Mouse (Mus musculus) hindbrain, embryonic 14.5 days (tissue): ENCODE results near the gene Dennd1b. TPM values are rescaled to one million over a fixed set of nuclear protein-coding genes. Genes with fewer than 3 reads are reported as not detected.

ENCODE experiments used
- ATAC-seq: fragments of 200-750 bp; cut with Nextera tagmentation; 2 replicates; pipeline ENCODE4 v1.8.0; 2017; ENCODE audit warnings: moderate number of reproducible peaks, mild to moderate bottlenecking, moderate TSS enrichment, moderate library complexity; ENCODE audit not compliant: low FRiP score
- DNase-seq: peaks from one replicate; pipeline ENCODE4 v3.0.0-alpha.2; 2015; ENCODE audit warnings: low spot score
- H3K27ac ChIP-seq: fragments of 300-500 bp; sonication (generic); 2 replicates; pipeline ENCODE4 v1.5.1; 2014; ENCODE audit warnings: mild to moderate bottlenecking, moderate library complexity
- H3K27me3 ChIP-seq: fragments of 300-500 bp; sonication (generic); 2 replicates; pipeline ENCODE4 v1.6.1; 2014; ENCODE audit warnings: mild to moderate bottlenecking, low read length, mixed read lengths; ENCODE audit not compliant: control insufficient read depth, insufficient read depth
- H3K36me3 ChIP-seq: fragments of 300-500 bp; sonication (generic); replicated peaks from 2 replicates; pipeline ENCODE4 v1.6.1; 2014; ENCODE audit not compliant: control insufficient read depth, insufficient read depth
- H3K4me1 ChIP-seq: fragments of 300-500 bp; sonication (generic); replicated peaks from 2 replicates; pipeline ENCODE4 v1.6.1; 2014; ENCODE audit warnings: antibody characterized with exemption, low read length, mixed read lengths; ENCODE audit not compliant: control insufficient read depth, insufficient read depth
- H3K4me2 ChIP-seq: fragments of 300-500 bp; sonication (generic); replicated peaks from 2 replicates; pipeline ENCODE4 v1.6.1; 2014; ENCODE audit warnings: mild to moderate bottlenecking, moderate library complexity
- H3K4me3 ChIP-seq: fragments of 300-500 bp; sonication (generic); replicated peaks from 2 replicates; pipeline ENCODE4 v1.5.1; 2014; ENCODE audit warnings: mild to moderate bottlenecking, low read length
- H3K9ac ChIP-seq: fragments of 300-500 bp; sonication (generic); 2 replicates; pipeline ENCODE4 v1.6.1; 2014
- H3K9me3 ChIP-seq: fragments of 300-500 bp; sonication (generic); 2 replicates; pipeline ENCODE4 v1.6.1; 2016; ENCODE audit warnings: low read length; ENCODE audit not compliant: control insufficient read depth
- WGBS: fragments of 180-500 bp; shearing (Covaris S2); extraction: QIAGEN DNeasy Blood & Tissue Kit; methylation state at CpG from one replicate; pipeline ENCODE4 v1.1.7; 2014; 5-methylcytosine and 5-hydroxymethylcytosine counted together
- polyA plus RNA-seq: library from polyadenylated mRNA; unstranded; fragments of >200 nt; fragmentation: Nextera tagmentation; extraction: Ambion mirVana; gene quantifications from 2 replicates; pipeline ENCODE4 v1.2.1, GENCODE M21; 2014

Gene Dennd1b
- polyA plus RNA-seq, 1 experiment from 2014 or later, result 11.2 TPM

DNA sequence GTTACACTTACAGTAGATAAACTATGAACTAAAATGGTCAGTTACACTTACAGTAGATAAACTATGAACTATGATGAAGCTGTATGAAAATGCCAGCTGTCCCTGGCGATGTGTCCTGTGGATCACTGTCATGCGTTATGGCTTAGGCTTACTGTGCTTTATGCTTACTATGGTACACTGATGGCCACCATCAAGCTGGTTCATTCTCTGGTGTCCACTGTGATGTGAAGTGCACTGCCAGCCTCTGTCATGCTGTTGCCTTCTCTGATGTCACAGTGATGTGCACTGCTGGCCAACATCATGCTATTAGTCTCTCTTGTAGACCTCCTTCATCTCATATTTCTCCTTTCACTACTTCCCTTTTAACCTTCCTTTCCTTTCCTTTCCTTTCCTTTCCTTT, 33.4 kb downstream of the Dennd1b start:
- no peak for DNase-seq
- WGBS, result 97% methylated on average over 2 of the region's 2 CpGs
- no peaks in the 10 kb centered on the region for H3K9me3 ChIP-seq
- 0 out of 2 replicates have a peak, but pooled peaks cover 10% of the 10 kb centered on the region for H3K4me1 ChIP-seq
- H3K4me3 ChIP-seq, result no peak overlapping the region
- H3K27ac ChIP-seq, result no peak overlapping the region
- no peak overlapping the region for H3K9ac ChIP-seq
- no peaks in the 10 kb centered on the region for H3K36me3 ChIP-seq
- ATAC-seq, result no peak
- H3K4me2 ChIP-seq, result no peak overlapping the region
- no peaks in the 10 kb centered on the region for H3K27me3 ChIP-seq

DNA sequence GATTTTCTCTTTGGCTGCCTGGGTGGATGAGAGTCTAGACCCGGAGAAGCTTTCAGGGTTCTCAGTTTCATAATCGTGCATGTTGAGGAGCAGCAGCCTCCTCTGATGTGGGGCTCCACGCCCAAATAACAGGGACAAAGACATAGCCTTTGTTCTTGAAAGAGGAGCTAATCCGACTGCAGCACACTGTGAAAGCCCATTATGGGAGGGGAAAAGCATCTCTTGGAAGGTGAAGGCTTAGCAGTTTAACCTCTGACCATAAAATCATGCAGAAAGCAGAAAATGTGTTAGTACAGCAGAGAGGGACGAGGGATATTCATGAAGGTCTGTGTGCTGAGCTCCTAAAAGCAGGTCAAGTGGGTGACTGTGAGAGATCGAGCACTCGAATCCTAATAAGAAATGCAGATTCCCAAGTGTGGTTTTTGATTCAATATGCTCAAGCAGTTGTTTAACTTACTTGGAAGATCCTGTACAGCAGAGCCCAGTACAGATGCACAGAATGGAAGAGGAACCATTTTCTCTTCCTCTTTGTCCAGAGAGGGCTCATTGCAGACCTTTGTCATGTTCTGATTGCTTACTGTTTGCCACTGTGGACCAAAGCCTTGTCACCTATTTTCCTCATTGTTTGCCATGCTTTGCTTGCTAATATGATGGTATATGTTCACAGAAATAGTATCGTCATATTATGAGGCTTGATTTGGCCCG, 37.6 kb downstream of the Dennd1b start:
- Histone ChIP-seq H3K36me3 (no peaks in the 10 kb centered on the region), H3K9me3 (no peaks in the 10 kb centered on the region), H3K27me3 (no peaks in the 10 kb centered on the region), H3K9ac (peak overlapping the region; percentile 32), H3K4me1 (0 out of 2 replicates have a peak, but pooled peaks cover 10% of the 10 kb centered on the region), H3K27ac (peak overlapping the region; percentile 63), H3K4me3 (no peak overlapping the region), H3K4me2 (peak overlapping the region; percentile 6; the same call in 1 of the 2 replicates)
- DNase-seq (peak; percentile 45), ATAC-seq (peak; percentile 57; the same call in 1 of the 2 replicates)
- 19% methylated on average over 9 of the region's 9 CpGs for WGBS

DNA sequence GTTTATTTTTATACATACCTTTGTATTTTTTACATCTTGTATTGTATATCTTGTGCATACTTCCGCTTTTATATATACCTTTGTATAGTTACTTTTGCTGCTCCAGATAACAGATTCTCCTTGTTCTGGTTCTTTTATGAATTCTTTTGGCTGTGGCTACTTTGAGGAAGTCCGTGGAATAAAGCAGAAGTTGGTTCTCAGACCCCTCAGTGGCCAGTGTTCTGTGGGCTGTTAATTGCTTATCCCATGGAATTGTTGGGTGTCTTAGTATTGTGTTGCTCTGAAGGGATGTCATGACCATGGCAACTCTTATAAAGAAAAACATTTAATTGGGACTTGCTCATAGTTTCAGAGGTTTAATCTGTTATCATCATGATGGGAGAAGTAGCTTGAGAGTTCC, 40.3 kb downstream of the Dennd1b start:
- Histone ChIP-seq H3K4me3 (no peak overlapping the region), H3K4me2 (no peak overlapping the region), H3K9me3 (no peaks in the 10 kb centered on the region), H3K4me1 (0 out of 2 replicates have a peak, but pooled peaks cover 10% of the 10 kb centered on the region), H3K9ac (no peak overlapping the region), H3K27me3 (no peaks in the 10 kb centered on the region), H3K27ac (no peak overlapping the region), H3K36me3 (no peaks in the 10 kb centered on the region)
- DNase-seq (no peak), ATAC-seq (no peak)
- WGBS, result 89% methylated on average over 2 of the region's 2 CpGs

DNA sequence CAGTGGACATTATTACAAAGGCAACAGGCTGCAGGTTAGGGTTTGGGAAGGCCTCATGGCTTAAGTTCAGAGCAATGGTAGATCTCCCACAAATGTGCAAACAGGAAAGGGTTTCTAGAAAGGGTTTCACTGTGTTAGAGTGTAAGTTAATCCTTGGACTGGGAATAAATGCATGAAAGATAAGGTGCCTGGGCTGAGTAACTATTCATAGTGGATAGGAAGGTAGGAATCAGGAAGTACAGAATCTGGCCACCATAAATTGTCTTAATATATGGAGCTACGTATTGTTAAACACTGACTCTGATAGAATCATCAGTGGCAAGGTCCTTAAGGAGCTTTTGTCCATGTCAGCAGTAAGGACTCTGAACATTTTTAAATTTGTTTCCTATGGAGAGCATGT, 42.8 kb downstream of the Dennd1b start:
- Histone ChIP-seq H3K9ac (no peak overlapping the region), H3K36me3 (no peaks in the 10 kb centered on the region), H3K4me3 (no peak overlapping the region), H3K4me1 (0 out of 2 replicates have a peak, but pooled peaks cover 2% of the 10 kb centered on the region), H3K27me3 (no peaks in the 10 kb centered on the region), H3K4me2 (no peak overlapping the region), H3K27ac (no peak overlapping the region), H3K9me3 (no peaks in the 10 kb centered on the region)
- ATAC-seq (no peak), DNase-seq (no peak)
- WGBS, result 100% methylated on average over 1 of the region's 1 CpGs

DNA sequence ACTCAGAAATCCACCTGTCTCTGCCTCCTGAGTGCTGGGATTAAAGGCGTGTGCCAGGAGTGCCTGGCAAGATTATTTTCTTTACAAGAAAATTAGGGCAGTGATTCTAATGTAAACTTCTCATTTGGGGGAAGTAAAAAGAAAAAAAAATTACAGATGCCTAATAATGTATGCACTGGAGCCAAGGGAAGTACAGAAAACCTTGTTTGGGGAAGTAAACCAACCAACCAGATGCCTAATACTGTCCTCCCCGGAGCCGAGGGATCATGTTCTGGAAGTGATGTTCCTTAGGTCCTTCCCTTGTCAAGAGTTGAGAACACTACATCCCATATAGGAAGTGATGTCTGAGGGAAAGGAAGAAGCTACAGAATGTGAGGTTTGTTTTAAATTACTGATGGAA, 44.2 kb downstream of the Dennd1b start:
- 92% methylated on average over 3 of the region's 3 CpGs for WGBS
- Histone ChIP-seq H3K4me1 (no peaks in the 10 kb centered on the region), H3K27ac (no peak overlapping the region), H3K4me3 (no peak overlapping the region), H3K36me3 (no peaks in the 10 kb centered on the region), H3K9me3 (no peaks in the 10 kb centered on the region), H3K27me3 (no peaks in the 10 kb centered on the region), H3K4me2 (no peak overlapping the region), H3K9ac (no peak overlapping the region)
- DNase-seq (no peak), ATAC-seq (no peak)

DNA sequence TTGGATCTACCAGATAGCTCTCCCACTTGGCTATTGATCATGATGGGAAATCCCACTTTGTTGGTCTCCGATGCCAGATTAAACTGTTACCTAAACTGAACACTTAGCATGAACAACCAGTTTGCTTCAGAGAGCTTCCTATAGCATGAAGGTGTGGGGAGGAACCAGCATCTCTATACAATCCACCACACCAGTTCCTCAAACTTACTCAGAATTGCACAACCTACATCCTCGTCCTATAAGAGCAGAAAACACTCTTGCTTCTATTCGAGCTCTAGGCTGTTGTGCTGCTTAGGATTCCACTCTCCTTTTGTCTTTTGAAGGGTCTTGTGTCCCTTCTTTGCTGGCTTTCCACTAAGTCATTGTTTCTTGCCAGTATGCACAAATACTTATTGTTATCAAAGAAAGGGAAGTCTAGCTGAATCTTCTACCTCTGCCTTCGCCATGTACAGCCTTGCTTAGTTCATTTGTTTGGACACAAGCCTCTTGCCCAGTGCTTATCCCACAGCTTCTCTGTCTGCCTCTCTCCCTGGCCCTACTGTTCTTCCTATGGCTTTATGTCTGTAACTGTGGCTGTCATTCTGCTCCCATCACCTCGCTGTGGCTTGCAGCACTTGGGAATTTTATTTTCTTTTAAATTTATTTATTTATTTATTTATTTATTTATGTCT, 52.0 kb downstream of the Dennd1b start:
- no peak overlapping the region for H3K27ac ChIP-seq
- 59% methylated on average over 5 of the region's 5 CpGs for WGBS
- H3K9me3 ChIP-seq, result no peaks in the 10 kb centered on the region
- no peaks in the 10 kb centered on the region for H3K4me1 ChIP-seq
- no peak for DNase-seq
- no peaks in the 10 kb centered on the region for H3K27me3 ChIP-seq
- no peak overlapping the region for H3K4me3 ChIP-seq
- no peak overlapping the region for H3K4me2 ChIP-seq
- H3K36me3 ChIP-seq, result no peaks in the 10 kb centered on the region
- ATAC-seq, result no peak
- no peak overlapping the region for H3K9ac ChIP-seq

DNA sequence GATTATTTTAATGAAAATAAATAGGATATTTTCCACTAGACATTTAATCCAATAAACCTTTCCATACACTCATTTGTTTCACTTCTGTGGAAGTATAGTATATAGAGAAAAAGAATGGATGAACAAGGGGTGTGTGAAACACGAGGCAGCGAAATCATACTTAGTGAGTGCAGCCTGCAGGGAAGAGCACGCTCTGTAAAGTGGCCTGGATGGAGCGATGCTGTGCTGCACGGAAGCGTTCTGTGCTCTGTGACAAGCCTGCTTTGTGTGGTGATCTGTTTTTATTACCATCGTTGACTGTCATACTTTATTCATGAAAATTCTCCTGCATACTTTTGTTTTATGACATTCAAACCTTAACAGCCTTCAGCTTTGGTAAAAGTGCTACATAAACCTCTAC, 58.1 kb downstream of the Dennd1b start:
- Histone ChIP-seq H3K36me3 (no peaks in the 10 kb centered on the region), H3K27ac (no peak overlapping the region), H3K4me1 (peaks cover 5% of the 10 kb centered on the region; the same call in 1 of the 2 replicates), H3K4me3 (no peak overlapping the region), H3K4me2 (no peak overlapping the region), H3K9me3 (no peaks in the 10 kb centered on the region), H3K27me3 (no peaks in the 10 kb centered on the region), H3K9ac (no peak overlapping the region)
- DNase-seq (no peak), ATAC-seq (0 out of 2 replicates have a peak, but pooled peaks have one; percentile 55)
- WGBS, result 43% methylated on average over 7 of the region's 7 CpGs

DNA sequence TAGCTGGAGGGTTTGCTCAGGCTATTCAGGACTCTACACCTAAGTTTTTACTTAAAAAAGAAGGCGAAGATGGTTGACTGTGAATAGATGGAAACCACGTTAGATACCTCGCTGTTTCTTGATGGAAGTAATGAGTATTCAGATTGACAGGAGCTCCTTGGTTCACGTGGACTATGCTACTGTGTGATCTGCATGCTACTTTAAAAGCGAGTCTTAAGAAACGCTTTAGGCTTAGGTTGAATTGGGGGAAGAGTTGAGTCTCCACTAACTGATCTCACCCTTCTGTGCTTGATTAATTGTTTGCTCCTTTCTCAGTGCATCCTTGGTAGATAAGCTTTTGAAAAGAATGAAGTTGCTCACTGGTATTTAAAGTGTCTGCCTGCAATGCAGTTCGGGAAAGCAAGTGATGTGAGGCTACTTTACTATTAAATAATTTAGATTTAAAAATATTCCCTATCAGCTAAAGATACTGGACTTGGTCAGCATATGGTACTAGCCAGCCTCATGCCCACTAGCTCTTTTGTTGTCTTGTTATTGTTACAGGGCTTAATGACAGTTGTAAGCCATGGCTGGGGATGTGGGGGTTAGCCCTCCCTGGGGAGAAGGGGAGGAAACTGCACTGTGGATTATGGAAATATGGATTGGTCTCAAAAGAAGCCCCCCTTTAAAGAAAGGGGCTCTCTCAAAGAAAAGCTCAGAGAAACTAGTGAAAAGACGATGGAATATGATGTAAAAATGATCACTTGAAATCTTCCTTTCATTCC, 62.8 kb downstream of the Dennd1b start:
- no peak for ATAC-seq
- Histone ChIP-seq H3K4me3 (no peak overlapping the region), H3K27me3 (no peaks in the 10 kb centered on the region), H3K27ac (no peak overlapping the region), H3K9me3 (no peaks in the 10 kb centered on the region), H3K9ac (no peak overlapping the region), H3K4me1 (peaks cover 7% of the 10 kb centered on the region; the same call in 1 of the 2 replicates), H3K4me2 (no peak overlapping the region), H3K36me3 (no peaks in the 10 kb centered on the region)
- no peak for DNase-seq
- WGBS, result 47% methylated on average over 8 of the region's 8 CpGs

DNA sequence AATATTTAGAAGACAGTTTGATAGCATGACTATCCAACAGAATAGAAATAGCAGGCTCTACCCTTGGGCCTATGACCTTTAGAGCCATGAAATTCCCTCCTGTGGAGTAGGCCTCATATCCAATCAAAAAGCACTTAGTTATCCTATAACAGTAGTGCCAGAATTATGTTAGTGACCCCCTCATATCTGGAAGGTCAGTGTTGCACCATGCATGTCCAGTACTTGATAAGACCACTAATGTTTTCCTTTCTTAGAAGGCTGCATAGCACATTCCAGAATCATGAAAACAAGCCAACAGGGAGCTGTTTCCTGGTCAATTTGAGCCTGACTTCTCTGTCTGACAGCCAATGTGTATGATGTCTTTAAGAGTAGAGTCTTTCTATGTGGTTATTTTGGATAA, 66.3 kb downstream of the Dennd1b start:
- no peak for ATAC-seq
- H3K27me3 ChIP-seq, result no peaks in the 10 kb centered on the region
- H3K9me3 ChIP-seq, result no peaks in the 10 kb centered on the region
- H3K4me3 ChIP-seq, result no peak overlapping the region
- peaks cover 7% of the 10 kb centered on the region; the same call in 1 of the 2 replicates for H3K4me1 ChIP-seq
- H3K36me3 ChIP-seq, result no peaks in the 10 kb centered on the region
- H3K9ac ChIP-seq, result no peak overlapping the region
- DNase-seq, result no peak
- no peak overlapping the region for H3K27ac ChIP-seq
- H3K4me2 ChIP-seq, result no peak overlapping the region
